Mouse (Mus musculus): ENCODE measurements around the gene Slc39a3.

DNA sequence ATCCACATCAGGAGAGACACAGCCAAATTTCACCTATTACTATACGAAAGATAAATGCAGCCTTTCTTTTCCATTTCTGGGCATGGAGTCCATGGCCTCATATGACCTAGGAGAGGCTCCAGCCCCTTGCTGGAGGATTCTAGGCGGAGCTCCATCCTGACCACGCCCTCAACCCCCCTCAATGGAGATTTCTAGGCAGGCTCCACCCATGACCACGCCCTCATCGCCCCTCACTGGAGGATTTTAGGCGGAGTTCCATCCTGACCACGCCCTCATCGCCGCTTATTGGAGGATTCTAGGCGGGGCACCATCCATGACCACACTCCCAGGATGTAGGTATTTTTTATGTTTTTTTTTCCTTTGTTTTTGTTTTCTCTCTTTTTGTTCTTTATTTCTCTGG is 18.9 kb downstream of the Slc39a3 start:
- TF ChIP-seq POLR2A (IDR thresholded peaks at IDR 0.05; ENCODE audit: extremely low read depth, insufficient read depth, low read length): no peak
- no peak for TF ChIP-seq CTCF (IDR thresholded peaks at IDR 0.05; ENCODE audit: low read depth, low read length)
